Mouse (Mus musculus) embryo, embryonic 11 days (tissue): ENCODE measurements around the gene Resp18.
A peak's percentile ranks its signal among the peaks of the same experiment; 100 is the strongest.

Source experiments
- DNase-seq: peaks from one replicate; pipeline ENCODE4 v3.0.0-alpha.2; 2015

Resp18 gene

DNA sequence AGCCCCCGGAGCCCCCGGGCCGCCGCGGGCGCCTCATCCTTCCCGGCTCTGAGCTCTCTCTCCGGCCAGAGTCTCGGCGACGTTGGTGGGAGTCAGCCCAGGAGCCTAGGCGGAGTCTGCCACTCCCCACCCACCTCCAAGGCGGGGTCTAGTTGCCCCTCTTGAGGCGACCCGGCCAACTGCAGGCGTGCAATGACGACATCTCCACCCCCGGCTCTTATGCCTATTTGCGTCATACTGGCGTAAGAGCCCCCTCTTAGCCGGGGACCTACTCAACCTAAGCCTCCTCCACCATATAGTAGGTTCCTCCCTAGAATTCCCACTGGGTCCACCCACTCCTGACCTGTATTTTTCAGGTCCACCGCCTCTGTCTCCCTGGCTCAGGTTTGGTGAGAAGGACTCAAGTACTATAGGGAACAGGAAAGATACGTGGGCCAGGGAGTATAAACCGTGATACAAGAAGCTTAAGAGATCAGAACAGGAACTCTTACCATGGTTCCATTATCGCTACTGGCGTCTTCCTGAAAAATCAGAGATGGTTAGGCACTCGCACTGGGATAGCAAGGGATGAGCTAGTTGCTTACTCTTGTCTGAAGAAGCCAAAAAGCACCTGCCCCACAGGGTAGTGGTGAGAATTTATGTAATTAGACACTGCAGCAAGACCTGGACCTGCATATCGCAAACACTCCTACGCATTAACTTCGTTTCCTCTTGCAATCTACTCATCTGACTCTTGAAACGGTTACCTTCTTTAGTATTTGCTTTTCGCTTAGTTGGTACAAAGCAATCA is 13.9 kb downstream of the Resp18 start, which contains the start of gene Ptprn:
Gene Ptprn, minus strand, starts transcription at position 412 of the 790 bp plus-strand sequence.
- DNase-seq: peak; percentile 45

DNA sequence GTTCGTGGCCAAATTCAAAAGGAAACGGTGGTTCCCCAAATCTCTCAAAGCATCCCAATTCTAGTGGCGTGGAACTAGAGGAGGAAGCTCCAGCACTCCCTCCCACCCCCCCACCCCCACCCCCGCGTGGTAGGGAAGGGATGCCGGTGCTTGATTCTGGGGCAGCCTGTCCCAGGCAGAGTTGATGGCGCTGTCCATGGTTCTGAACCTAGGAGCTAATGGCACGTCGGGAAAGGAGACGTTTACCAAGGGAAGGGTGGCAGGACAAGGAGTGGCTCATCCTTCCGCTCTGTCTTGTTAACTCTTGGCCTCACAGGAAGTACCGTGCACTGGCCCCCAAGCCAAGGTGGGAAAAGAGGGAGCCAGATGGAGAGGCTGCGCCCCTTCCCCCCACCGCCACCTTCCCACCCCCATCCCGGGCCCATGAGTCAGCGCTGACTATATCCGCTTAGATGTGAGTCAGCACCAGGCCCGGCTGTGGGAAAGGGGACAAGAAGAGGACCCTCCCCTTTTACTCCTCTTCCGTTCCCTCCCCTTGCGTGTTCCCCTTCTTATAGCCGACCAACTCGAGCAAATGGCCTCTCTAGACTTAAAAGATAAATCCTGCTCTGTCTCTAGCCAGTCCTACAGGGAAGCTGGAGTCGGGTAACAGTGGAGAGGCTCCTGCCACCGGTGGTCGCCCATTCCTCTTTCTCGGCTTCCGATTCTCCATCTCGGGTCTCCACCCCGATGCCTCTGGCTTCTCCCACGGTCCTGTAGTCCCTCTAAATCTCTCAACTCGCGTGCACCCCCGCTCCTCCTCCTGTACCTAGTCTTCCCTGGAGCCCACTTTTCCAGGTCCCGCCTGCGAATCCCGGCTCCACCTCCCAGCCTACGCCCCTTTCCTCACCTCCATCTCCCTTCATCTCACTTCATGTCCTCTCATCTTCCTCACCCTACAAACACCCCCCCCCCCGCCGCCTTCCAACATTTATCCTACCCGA is 15.0 kb downstream of the Resp18 start:
- DNase-seq: peak; percentile 89

DNA sequence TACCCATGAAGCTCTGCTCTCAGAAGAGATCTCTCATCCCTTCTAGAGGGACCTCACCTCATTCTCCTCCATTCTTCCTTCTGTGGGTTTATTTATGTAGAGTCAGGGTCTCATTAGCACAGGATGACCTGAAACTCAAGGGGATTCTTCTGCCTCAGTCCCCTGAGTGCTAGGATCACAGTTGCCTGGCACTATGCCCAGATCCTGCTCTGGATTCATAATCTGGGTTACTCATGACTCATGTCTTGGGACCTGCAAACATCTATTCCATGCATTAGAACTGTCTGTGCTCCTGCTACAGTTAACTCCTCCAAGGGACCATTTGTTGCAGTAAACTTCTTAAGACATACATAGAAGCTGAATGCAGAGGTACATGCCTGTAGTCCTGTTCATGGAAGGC is 16.9 kb downstream of the Resp18 start:
- no peak for DNase-seq

DNA sequence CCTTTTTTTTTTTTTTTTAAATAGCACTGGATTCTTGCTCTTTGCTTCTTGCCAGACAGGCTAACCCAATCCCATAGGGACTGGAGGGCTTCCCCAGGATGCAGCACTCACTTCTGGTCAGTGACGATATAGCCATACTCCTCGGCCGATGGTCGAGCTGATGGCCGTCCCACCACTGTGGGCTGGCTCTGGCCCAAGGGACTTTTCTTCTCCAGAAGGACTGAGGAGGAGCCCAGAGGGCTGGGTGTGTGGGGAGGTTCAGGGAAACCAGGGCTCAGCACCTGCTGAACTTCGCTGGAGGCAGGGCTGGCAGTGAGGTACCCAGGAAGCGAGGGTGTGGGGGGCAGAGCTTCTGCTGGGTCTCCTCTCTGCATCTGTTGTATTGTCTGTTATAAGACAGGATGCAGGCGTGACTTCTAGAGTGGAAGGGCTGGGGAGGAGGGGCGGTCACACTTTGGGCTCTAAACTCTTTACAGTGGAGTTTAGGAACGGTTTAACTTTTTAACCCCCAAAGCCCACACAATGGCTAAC is 22.6 kb downstream of the Resp18 start:
- DNase-seq: no peak

DNA sequence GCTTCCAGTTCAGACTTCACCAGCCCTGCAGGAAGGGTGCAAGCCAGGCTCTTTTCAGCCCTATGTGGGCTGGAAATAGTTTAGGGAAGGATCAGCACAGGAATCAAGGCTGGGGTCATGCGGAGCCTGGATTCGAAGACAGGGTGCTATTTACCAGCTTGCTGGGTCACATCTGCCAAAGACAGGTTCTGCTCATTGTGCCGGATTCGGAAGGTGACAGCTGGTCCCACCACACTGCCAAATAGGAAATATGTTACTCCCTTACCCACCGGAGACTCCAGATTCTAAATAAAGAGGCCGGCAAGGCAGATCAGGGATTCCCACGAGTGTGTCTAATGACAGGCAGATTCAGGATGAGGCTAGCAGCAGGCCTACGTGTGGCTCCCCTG is 23.6 kb downstream of the Resp18 start:
- DNase-seq: no peak

DNA sequence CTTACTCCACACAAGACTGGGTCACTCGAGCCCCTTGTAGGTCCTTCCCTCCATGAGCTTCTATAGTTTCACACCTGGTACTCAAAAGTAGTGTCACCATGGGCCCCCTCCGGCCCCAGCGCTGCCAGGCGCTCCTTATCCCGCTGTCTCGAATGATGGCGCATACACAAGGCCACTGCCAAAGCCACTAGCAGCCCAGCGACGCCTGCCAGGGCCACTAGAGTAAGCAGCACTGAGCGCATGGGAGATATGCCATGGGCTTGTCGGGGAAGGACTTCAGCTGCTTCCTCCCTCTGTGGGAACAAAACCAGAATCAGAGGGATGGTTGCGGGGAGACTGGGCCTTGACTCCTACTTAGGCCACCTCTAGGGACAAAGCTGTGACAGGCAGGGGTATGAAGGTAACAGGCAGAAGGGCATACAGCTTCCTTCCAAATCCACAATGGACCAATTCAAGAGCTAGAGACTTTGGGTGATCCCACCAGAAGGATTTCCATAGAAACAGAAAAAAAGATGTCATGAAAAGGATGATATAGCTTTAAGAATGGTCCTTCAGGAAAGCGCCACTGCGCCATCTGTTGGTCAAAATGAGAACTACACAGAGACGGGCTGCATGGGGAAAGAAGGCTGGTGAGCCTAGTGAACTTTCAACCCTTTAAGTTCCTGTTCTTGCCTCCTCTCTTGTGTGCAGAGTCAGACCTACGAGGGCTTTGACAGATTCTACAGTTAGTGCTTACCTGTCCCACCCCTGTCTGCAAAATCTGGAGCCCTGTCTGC is 24.2 kb downstream of the Resp18 start:
- DNase-seq: peak; percentile 76

DNA sequence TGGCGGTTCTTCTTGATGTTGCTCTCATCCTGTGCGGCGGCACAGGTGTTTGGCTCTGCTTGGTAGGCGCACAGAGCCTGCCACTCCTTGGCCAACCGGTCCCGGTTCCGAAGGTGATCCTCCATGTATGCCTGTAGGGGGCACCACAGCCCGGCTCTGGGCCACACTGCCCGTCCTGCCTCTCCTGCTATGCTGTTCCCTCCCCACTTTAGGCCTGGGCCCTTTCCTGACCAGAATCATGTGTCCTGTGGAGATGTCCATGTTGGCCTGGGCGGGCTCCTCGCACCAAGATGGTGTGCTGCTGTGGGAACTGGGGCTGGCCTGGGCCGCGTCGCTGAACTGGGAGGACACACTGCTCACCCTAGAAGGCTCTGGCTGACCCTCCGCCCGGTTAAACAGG is 25.2 kb downstream of the Resp18 start:
- DNase-seq: no peak

DNA sequence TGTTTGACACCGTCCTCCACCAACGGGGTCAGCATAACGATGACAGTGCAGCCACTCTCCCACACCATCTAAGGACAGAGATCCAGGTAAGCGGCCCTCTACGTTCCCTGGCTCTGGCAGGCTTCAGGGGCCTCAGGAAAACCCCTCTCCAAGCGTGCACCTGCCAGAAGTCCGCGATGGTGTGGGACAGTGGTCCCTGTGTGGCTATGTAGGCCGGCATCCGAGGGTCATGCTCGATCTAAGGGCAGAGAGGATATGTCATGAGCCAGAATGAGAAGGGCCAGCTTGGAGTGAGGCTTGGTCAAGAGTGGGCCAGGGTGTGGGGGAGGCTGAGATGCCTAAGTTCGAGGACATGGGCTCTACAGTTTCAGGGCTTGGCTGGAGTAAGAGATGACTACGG is 25.9 kb downstream of the Resp18 start:
- DNase-seq: no peak

DNA sequence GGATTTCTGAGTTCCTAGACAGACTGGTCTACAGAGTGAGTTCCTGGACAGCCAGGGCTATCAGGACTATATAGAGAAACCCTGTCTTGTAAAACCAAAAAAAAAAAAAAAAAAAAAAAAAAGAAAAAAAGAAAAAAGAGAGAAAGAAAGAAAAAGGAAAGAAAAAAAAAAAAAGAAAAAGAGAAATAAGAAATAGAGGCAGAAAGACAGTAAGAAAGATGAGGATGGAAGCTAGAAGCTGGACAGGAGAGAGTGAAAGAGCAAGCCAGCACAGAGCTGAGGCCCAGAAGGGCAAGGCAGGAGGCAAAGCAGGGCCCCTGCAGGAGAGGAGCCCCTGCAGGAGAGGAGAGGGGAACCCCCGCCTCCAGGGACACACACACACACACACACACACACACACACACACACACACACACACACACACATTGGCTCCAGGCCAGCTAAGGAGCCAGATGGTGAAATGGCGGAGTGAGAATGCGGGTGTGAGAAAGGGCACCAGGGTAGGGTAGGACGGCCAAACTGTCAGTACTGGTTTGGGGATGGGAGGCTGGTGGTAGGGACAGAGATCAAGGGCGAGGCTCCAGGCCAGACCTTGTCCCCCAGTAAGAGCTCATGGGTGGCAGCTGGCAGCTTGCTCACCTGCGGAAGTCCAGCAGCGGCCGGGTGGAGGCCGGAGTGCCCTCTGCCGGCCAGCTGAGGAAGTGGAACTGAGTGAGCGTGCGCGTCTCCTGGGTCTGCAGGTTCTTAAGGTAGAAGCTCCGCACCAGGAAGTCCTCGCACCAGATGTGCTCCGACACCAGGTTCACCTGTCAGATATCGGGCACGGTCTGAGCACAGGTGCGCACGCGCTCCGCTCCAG is 26.9 kb downstream of the Resp18 start:
- DNase-seq: peak; percentile 78

DNA sequence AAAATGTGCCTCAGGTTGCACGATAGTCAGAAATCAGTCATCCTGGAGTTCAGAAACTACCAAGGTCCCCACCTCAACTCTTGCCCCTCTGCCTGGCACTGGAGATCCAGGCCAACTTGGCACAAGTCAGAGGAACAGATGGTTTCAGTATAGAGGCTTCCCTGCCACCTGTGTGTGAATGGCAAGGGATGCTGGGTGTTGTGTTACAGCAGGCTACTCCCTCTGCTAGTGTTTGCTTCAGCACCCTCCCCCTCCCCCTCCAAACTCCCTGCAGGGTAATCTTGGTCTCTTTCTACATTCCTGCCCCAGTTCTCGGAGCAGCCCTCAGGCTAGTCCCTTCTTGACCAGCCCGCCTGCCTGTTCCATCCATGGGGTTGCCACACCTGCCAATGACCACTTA is 27.7 kb downstream of the Resp18 start:
- no peak for DNase-seq

DNA sequence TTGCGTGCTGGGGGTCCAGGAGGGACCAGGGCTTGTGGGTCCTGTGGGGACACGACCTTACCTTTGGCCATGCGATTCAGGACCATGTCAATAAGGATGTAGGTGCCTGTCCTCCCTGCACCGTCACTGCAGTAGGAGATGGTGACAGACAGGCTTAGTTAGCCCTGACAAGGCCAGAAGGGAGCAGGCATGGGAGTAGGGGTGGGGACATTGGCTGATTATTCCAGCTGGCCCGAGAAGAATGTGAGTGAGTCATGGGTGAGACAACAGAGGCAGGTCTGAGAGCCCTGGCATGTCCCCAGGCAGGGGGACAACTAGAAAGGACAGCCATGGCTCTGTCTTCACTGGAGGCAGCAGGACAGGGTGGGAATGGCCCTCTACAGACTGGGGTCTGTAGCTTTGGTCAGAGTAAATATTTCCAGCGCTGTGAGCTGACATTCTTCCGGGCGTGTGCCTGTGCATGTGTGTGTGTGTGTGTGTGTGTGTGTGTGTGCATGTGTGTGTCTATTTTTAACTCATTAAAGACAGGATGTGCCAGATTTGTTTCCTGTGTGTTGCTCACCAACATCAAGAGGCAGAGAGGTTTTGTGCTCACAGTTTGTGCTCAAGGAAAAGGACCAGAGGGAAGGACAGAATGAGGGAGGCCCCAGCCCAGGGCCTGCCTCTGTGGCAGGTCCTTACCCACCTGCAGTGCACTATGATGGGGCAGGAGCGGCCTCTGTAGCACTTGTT is 30.0 kb downstream of the Resp18 start:
- no peak for DNase-seq

DNA sequence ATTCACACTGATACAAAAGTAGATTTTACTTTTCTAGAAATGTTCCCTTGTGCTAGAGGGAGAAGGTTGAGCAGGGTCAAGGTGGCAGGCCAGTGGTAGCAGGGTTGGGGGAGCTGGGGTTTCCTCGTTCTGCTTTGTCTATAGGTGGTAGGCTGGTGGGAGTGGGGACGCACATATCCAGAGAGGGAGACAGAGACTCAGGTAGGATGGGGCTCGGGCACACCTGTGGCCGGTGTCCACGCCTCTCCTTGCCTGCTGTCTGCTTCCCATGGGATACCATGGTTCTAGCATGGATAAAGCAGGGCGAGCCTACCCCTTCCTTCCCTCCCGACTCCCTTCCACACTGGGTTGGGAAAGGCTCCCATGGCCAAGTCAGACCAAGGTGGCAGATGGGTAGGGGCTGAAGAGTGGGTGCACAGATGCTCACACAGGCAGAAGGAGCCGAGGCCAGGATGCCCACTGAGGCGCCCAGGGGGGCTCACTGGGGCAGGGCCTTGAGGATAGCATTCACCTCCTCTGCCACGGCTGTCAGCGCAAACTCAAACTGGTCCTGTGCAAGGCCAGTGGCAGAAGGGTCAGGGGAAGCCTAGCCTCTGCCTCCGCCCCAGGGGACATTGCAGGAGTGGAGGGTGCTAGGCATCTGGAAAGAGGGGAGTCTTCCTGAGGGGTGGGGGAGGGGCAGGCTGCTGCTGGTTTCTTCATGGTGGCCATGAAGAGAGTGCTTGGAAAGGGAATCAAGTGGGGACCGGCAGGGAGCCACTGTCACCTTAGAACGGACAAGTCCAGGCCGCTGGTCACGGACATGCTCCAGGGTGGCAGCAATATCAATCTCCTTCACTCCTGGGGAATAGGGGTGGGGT is 30.9 kb downstream of the Resp18 start:
- no peak for DNase-seq

DNA sequence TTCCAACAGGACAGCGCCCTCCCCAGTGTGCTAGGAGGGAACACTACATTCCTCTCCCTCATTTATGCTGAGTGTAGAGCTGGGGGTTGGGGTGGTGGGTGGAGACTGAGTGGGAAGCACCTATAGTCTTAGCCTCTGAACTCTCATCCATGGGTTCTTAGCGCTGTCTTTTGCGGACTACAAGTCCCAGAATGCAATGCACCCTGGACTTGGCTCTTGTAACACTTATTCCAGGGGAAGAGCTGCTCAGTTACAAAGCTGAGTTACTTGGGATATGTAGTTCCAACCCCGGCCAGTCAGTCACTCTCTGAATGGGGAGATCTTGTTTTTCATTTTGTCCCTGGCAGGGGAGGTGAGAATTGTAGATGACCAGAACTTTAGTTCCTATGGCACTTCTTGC is 33.4 kb downstream of the Resp18 start:
- peak; percentile 71 for DNase-seq

DNA sequence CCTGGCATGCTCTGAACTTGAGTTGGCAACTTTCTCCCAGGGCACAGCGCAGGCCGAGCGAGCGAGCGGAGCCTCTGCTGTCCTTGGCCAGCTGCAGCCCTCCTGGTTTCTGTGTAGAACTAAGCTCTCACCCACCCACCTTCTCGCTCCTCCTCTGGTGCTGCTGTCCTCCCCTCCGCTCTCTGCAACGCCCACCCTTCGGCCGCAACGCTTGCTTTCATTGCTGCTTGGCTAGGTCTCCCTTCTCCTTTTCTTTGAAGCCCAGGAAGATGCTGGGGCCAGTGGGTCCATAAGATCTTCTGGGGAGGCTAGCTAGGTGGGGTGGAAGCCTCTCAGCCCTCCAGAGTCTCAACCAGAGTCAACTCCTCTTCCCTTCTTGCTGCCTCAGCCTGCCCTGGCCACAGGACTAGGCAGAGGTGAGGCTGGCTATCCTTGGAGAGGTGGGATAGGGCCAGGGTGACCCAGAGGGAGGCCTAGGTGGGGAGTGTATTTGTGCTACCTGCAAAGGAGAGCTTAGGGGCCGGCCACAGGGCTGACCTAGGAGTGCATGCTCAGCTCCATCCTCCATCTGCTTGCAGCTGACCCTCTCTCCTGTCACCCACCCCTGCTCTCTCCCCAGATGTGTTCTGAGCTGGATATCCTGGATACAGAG is 33.9 kb downstream of the Resp18 start:
- no peak for DNase-seq

DNA sequence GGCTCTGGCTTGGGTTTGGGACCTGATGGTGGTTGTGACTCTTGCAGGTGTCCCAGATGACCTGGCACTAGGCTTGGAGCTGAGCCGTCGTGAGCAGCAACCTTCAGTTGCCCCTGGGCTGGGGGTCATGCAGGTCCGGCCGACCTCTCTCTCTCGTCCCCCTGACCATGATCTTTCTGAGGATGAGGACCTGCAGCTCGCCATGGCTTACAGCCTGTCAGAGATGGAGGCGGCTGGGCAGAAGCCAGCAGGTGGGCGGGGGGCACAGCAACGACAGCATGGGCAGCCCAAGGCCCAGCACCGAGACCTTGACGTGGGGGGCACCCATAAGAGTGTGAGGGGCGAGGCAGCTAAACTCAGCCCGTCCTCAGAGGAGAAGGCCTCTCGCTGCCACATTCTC is 34.8 kb downstream of the Resp18 start:
- DNase-seq: no peak

DNA sequence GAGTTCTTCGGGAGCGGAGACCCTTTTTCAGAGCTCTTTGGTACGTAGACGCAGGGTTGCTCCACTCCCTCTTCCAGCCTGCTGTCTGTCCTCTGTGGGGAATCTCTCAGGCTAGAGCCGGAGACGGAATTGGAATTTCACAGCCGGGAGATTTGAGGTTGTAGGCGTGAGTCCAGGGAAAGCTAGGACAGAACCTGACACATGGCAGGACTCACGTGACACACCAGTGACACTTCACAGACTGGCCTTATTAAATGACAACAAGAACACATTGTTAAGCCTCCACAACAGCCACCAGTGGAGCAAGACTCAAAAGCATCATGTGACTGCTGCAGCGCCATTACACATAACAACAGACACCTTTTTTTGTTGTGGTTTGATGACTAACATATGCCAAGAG is 38.6 kb downstream of the Resp18 start:
- DNase-seq: no peak

DNA sequence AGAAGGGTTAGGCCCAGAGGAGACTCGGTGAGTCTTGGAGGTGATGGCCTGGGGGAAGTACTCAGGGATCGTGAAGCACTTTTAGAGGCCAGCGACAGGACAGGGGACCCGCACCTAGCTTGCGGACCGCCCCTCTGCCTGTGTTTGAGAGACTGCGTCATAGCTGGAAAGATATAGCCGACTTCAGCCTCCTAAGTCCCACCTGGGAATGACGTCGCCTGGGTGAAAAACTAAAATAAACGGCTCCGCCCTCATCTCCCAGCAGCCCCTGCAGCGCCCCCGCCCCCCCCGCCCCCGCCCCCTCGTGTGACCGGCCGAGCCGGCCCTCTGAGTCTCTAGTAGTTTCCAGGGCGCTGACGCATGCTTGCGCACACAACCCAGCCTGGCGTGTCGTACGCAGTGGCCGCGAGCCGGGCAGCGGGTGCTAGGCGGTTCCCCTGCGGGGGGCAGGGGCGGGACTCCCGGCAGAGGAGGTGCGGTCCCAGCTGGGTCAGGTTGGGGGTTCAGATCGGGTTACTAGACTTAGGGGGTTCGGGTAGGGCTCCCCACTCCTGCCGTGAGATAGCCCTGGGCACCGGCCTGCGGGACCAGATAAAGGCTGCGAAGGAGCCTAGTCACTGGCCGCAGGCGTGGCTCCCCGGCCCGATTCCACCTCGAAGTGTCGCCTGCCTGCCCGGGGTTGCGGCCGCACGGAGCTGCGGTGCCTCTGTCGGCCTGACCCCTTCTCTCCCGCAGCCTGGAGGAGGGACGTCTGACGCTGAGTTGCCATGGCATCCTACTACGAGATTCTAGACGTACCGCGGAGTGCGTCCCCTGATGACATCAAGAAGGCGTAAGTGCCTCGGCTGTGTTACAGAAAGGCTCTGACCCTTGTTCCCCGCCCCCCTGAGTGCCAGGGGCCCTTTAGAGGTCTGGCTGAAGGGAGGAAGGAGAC is 41.8 kb downstream of the Resp18 start, which contains the start of gene Dnajb2:
Gene Dnajb2, plus strand, starts transcription at position 290 of the 934 bp plus-strand sequence.
- DNase-seq: peak; percentile 89

DNA sequence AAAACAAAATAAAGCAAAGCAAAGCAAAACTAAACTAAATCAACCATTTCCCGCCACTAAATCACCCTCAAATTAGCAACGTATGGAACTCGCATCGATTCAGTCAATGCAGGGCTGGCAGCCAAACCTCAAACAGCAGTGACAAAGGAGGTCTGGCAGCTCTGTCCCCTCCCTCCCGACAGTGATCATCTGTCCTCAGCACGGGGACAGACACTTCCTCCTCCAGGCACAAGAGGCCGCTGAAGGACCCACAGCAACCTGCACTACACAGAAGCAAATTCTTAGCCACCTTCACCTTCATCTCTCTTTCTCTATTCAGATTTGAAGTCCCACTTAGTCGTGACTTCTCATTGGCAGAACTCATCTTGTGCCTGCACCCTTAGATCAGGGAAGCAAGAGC is 43.6 kb downstream of the Resp18 start:
- DNase-seq: peak; percentile 74
